Mouse (Mus musculus) hematopoietic stem cell, adult 5-6 weeks (primary cell): ENCODE measurements at regions not wholly inside any gene's neighbourhood (a gene's known extent, or its start where the extent isn't known, plus 50 kb on each side); places are given as distances from the start of the nearest gene placed in this dataset.
A peak's percentile ranks its signal among the peaks of the same experiment; 100 is the strongest.

Experiments used
- ATAC-seq, 2 experiments: fragments of 125-278 bp in 1 of 2; replicated peaks in 1 of 2; 2 replicates each; pipeline ENCODE4 v1.8.0; 2016 to 2017; ENCODE audit warnings: inconsistent platforms in 2 of 2, mild to moderate bottlenecking in 2 of 2, moderate number of reproducible peaks in 2 of 2, low read depth in 1 of 2, moderate TSS enrichment in 1 of 2; ENCODE audit not compliant: low FRiP score in 2 of 2, poor library complexity in 2 of 2, severe bottlenecking in 2 of 2, insufficient read depth in 1 of 2, low TSS enrichment in 1 of 2

DNA sequence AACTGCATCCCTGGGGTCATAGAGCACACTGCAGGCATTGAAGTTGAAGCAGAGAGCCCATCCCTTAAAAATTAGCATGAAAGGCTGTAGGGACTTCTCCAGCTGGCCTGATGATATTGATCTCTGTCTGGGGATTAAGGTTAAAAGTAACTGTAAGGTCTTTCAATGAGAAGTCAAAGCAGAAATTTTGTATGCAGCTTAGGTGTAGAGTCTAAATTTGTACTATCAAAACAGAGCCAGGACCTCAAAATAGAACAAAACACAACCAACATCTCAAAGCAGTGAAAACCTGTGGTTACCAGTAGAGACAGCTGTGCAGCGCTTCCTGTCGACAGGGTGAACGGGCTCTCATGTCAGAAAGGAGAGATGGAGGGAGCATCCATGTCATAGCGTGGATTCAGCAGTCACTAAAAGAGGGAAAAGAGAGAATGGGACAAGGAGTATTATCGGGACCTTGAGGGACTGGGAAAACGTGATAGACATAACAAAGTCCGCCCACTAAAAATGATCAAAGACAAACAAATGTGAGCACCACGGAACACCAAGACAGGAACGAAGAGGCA lies 57.5 kb upstream of the Dap start:
- ATAC-seq, result peak in 1 of 2 experiments; percentile 32; a peak in 1 of 4 replicates

GRCm38 (mm10) chr15:31167506-31167905 lies 56.6 kb upstream of the Dap start:
- no peak for ATAC-seq

GRCm38 (mm10) chr15:31168191-31168590 lies 55.9 kb upstream of the Dap start:
- ATAC-seq, result no peak

DNA sequence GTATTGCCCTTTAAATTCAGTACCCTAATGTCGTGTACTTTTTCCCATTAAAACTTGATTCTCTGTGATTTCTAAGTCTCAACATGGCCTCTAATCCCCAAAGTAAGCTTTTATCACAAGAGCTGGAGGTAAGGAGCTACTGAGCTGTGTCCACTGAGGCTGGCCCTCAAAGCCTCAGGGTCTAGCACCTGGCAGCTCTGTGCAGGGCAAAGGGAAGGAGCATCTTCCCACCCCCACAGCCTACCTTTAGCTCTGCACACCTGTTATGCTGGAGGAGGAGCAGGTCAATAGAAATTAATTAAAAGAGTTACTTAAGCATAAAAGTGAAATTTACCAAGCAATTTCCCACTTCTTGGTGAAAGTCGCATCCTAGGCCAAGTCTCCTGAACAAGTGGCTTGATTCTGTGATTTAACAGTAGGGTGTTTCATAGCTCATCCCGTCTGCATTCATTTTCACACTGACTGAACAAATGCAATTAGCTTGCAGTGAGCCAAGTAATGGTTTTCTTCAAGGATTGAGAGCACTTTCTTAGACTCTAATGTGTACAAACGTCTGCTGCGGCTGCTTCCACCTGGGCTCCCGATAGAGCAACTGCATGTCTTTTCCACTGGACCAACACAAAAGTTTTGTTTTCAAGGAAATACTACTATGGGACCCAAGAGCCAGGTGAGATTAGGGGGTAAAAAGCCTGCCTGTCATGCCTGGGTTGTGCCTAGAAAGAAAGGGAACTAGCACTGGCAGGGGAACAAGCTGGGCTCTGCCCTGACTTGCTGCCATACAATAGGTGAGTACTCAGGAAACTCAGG lies 50.6 kb upstream of the Dap start:
- no peak for ATAC-seq
